Mouse (Mus musculus) left cerebral cortex, postnatal 4 days (tissue): ENCODE measurements at regions not wholly inside any gene's neighbourhood (a gene's known extent, or its start where the extent isn't known, plus 50 kb on each side); places are given as distances from the start of the nearest gene placed in this dataset.
A peak's percentile ranks its signal among the peaks of the same experiment; 100 is the strongest.

Experiments
- DNase-seq: peaks from one replicate; pipeline ENCODE4 v3.0.0-alpha.2; 2022
- intact Hi-C: fragments of 180-260 bp; cut with DNase I; formaldehyde crosslinking; loops from one replicate; pipeline ENCODE4 v1.15.1; 2025

DNA sequence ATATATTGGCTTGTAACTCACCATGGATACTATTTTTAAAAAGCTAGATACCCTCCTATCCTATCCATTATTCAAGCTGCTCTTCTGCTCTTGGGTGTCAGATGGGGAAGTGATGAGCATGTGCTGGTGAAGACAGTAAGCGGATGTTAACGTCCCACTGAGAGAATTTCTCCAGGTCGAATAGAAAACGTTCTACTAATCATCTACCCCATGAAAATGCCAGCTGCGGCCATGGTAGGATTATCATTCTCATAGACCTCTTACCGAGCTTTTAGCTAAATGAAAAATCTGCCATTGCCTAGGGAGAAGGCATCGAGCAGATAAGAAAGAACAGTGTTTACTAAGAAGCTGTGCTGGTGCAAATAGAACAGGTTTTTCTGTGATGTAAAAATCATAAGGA lies 1685.6 kb upstream of the Zeb2 start:
- DNase-seq: peak; percentile 3
- intact Hi-C loops: no loop called here
